Mouse (Mus musculus) urinary bladder, postnatal 14 days (tissue): Measurements from ENCODE around the gene Igfn1.
A peak's percentile ranks its signal among the peaks of the same experiment; 100 is the strongest.

Experiments
- DNase-seq: peaks from one replicate; pipeline ENCODE4 v3.0.0; 2021; ENCODE audit warnings: low spot score

The Igfn1 gene

GRCm38 (mm10) chr1:136007211-136008158 lies 1.3 kb upstream of the Igfn1 start, which contains the start of gene Tmem9:
Gene Tmem9, plus strand, starts transcription at chr1:136008150.
- DNase-seq, result peak; percentile 84

- no peak for DNase-seq
These were observed 4.7 kb downstream of the Igfn1 start for GRCm38 (mm10) chr1:136001438-136001837.

GRCm38 (mm10) chr1:135999720-136000287 lies 6.3 kb downstream of the Igfn1 start:
- DNase-seq, result no peak

GRCm38 (mm10) chr1:135997537-135997936 lies 8.6 kb downstream of the Igfn1 start:
- DNase-seq, result no peak

DNA sequence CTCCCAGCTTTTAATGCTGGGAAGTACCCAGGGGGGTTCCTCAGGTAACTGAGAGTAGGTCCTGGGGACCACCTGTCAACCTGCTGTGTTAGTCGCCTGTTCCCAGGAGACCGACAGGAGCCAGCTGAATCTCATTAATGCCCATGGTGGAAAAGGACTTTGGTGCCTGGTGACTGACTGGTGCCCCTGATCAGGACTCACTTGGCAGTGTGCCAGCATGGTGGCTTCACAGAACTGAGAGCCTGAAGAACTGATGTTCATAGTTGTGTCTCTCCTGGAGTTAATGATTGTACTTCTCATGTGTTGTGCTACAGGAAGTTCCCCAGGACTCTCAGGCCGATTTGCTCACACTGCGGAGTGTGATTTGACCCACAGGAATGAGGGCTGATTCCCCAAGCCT lies 12.7 kb downstream of the Igfn1 start:
- DNase-seq, result no peak

- no peak for DNase-seq
These were observed 16.3 kb downstream of the Igfn1 start for GRCm38 (mm10) chr1:135989876-135990275.

GRCm38 (mm10) chr1:135984105-135984504 lies 22.0 kb downstream of the Igfn1 start:
- no peak for DNase-seq

DNA sequence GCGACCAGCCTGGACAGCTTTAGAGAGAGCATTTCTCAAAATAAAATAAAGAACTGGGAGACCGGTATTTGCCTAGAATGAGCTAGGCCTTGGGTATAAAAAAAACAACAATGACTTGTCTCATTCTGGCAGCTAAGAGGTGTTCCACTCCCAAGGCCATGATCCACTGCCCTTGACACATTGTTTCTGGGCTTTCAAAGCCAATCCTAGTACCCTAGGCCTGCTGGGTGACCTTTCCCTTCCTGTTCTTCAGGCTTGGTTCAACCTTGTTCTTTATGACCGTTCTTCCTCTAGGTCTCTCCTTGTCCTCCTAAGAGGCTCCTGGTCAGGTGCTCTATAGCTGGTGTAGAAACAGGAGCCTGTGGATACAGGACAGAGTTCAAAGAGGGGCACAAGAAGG lies 33.6 kb downstream of the Igfn1 start:
- no peak for DNase-seq

DNA sequence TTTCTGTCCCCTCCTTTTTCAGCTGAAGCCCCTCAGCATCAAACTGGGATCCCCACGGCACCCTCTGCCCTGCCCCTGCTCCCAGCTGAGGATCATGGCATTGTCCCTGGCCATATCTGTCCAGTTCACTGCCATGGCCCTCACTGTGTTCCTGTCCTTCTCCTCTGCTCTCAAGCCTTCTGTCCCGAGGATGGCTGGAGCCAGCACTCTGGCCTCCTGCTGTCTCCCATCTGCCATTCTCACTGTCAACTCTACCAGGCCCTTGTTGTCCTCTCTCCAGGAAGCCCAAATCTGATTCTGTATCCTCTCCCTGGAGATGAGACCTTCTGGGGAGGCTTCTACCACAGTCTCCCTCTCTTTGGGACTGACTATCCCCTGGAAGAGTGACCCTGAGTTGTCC lies 35.7 kb downstream of the Igfn1 start:
- no peak for DNase-seq

DNA sequence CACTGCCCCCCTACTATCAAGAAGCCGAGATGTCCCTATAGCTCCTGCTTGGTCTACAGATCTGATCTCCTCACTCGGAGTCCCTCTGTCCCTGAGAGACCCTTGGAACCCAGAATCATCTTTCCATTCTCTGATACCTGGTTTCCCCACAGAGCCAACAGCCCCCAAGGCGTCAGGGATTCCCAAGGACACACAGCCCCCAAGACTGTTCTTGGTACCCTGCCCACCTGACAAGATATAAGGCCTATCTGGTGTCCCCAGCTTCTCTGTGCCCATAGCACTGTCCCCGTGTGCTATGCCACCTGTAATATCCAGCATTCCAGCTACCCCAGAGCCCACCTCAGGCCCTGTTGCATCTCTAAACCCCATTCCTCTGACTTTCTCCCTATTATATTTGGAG lies 38.4 kb downstream of the Igfn1 start:
- no peak for DNase-seq

DNA sequence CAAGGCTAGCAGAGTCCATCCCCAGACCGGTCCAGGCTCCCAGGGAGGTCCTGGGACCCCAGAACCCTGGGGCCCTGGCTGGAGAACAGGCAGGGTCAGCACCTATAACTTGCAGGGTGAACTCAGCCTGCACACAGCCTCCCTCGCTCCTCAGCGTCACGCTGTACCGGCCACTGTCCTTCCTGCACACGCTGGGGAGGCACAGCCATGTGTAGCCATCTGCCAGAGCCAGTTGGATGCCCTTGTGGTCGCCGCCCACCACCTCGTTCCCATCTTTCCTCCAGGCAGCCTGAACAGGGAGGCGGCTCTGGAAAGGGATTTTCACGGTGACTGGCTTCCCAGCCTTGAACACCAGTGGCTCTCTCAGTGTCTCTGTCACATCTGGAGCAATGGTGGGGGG lies 41.6 kb downstream of the Igfn1 start:
- no peak for DNase-seq

DNA sequence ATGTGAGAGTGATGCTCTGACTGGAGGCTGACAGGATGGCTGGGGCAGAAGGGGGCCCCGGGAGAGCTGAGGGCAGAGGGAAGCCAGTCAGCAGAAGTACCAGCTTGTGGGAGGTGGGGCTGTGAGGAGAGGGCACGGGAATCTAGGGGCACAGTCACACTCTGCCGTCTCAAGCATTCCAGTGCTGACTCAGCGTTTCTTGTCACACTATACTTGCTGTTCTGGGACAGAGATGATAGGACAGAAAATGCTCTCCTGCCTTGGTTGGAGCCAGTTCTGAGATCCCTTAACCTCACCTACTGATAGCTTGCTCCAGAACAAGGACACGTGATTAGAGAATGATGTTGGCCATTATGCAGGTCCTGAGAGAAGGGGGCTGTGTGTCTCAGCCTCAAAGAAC lies 43.0 kb downstream of the Igfn1 start:
- DNase-seq, result no peak

DNA sequence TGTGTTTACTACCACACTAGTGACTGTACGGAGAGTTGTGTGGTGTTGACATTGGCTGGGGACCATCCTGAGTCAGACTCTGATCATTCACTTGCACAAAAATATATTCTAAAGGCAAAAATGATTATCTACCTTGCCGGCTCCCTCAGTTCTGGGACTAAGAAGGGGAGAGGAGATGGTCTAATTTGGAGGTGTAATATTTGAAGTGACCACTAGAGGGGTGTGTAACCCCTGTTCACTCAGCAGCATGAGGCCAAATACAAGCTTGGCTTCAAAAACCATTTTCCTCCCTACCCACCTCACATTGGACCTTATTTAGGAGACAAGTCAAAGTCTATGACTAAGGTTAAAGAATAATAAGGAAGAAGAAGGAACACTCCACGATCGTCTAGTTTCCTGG lies 47.7 kb downstream of the Igfn1 start:
- no peak for DNase-seq

GRCm38 (mm10) chr1:135948871-135949270 lies 57.3 kb downstream of the Igfn1 start:
- no peak for DNase-seq

DNA sequence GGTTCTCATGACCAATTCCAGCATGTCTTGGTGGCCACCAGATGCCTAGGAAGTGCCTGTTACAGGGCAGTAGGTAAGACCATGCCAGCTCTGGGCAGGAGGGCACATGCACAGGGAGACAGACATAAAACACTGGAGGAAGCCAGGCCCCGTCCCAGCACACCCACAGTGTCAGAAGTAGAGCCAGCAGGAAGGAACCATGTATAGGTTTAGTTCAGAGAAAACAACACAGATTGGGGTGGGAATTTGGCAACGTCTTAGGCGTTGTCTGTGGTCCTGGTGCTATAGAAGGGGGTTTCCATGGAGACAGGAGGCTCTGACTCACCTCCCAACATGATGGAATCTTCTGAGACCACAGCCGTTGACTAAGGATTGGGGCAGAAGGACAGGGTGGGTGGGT lies 59.9 kb downstream of the Igfn1 start:
- no peak for DNase-seq

DNA sequence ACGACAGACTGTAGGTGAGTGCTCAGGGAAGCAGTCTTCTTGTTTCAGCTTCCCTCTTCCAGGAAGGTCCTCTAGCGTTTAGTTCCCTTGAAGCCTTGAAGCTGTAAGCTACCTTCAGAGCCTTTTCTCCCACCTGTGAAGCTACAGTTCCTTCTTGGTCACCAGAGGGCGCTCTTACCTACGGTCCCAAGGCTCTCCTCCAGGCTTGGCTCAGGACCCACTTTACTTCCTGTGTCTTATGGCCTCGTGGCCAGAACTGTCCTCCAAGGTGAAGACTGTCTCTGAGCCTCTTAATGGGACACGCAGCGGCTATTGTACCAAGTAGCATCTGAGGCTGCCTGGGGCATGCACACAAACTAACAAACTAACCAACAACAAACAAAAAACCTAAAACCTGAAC lies 60.4 kb downstream of the Igfn1 start:
- peak; percentile 64 for DNase-seq

GRCm38 (mm10) chr1:135944526-135945259 lies 61.4 kb downstream of the Igfn1 start:
- DNase-seq, result peak; percentile 86

DNA sequence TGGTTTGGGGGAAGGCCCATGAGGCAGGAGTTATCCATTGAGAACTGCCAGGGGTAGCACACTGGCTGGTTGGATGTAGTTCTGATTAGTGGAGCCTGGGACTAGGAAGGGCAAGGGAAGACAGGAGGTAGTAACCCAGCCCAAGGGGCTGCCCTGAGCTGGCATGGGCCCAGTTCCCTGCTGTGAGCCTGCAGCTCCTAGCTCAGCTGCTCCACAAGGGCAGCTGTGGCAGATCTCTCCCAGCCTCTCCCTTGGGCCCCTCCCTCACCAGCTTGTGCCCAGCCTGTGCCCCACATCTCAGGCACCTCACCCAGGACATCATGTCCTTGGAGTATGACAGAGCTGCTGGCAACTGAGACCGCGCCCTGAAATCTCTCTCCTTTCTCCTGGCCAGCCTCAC lies 62.4 kb downstream of the Igfn1 start:
- no peak for DNase-seq

- DNase-seq, result peak; percentile 27
These were observed 64.0 kb downstream of the Igfn1 start for GRCm38 (mm10) chr1:135942116-135942515.

GRCm38 (mm10) chr1:135941259-135942006 lies 64.7 kb downstream of the Igfn1 start:
- DNase-seq, result peak; percentile 14

DNA sequence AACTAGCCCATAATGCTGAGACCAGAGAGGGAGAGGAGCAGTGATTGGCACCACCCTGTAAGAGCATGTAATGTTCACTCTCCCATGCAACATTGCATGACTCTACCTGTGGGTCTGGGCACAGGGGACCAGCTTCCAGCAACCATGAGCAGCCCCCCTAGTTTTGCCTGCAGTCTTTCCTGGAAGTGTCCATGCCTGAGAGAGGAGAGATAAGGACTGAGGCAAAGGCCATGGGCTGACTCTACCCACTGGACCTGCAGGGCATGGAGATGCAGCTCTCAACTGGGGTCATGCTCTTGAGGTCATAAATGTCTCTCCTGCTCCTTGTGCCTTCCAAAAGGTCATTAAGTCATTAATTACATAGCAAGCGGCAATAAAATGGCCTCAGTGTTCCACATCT lies 70.1 kb downstream of the Igfn1 start:
- DNase-seq, result no peak

- DNase-seq, result peak; percentile 11
These were observed 72.3 kb downstream of the Igfn1 start for GRCm38 (mm10) chr1:135933704-135934293.
